Mouse (Mus musculus): ENCODE measurements around the gene Slc7a5. TPM values are rescaled to one million over a fixed set of nuclear protein-coding genes. Genes with fewer than 3 reads are reported as not detected.

Slc7a5 gene
- polyA plus RNA-seq, 1 experiment: 104 TPM

DNA sequence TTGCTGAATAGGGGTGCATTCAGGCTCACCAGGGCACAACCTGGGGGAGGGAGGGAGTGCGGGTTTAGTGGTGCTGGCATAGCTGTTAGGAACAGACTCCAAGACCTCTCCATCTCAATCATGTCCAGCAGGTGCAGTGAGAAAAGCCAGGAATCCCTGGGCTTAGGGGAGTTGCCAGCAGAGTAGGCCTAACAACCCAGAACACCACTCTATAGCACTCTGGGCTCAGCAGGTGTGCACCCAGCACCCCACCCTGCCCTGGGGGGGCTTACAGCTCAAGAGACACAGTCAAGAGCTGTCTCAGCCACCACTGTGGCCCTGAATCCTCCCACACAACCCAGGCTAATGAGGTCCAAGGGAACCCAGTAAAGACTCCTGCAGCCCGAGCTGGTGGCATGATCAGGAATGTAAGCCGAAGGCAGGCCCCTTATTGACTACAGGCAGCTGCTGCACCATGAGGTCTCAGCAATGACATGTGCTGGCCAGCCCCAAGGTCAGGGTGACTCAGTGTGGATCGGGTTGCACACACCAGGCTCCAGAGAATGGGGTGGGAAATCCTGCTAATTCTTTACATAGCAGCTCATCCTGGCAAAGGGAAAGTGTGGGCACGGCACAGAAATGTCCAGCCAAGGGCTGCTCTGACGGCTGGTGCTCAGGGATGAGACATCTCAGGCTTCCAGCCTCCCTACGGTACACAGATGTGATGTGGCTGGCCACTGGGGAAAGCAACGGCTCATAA lies 5.8 kb downstream of the Slc7a5 start:
- TF ChIP-seq CTCF (IDR thresholded peaks at IDR 0.05; ENCODE audit: control insufficient read depth, insufficient read depth, insufficient replicate concordance, low read depth, low read length): no peak
- no peak for TF ChIP-seq POLR2A (IDR thresholded peaks at IDR 0.05; ENCODE audit: control insufficient read depth, low read depth, low read length)
- no peak overlapping the region for H3K27ac ChIP-seq (ENCODE audit: control insufficient read depth, insufficient read depth, low read depth, low read length)
- peaks cover 24% of the 10 kb centered on the region for H3K4me1 ChIP-seq (ENCODE audit: control insufficient read depth, insufficient read depth, low read length)
- H3K36me3 ChIP-seq (ENCODE audit: control insufficient read depth, insufficient read depth, low read length): peaks cover 1% of the 10 kb centered on the region; the same call in 1 of the 2 replicates
- H3K27me3 ChIP-seq (ENCODE audit: control insufficient read depth, insufficient read depth, low read length): no peaks in the 10 kb centered on the region
- no peak overlapping the region for H3K4me3 ChIP-seq (ENCODE audit: control insufficient read depth, low read depth, low read length)

DNA sequence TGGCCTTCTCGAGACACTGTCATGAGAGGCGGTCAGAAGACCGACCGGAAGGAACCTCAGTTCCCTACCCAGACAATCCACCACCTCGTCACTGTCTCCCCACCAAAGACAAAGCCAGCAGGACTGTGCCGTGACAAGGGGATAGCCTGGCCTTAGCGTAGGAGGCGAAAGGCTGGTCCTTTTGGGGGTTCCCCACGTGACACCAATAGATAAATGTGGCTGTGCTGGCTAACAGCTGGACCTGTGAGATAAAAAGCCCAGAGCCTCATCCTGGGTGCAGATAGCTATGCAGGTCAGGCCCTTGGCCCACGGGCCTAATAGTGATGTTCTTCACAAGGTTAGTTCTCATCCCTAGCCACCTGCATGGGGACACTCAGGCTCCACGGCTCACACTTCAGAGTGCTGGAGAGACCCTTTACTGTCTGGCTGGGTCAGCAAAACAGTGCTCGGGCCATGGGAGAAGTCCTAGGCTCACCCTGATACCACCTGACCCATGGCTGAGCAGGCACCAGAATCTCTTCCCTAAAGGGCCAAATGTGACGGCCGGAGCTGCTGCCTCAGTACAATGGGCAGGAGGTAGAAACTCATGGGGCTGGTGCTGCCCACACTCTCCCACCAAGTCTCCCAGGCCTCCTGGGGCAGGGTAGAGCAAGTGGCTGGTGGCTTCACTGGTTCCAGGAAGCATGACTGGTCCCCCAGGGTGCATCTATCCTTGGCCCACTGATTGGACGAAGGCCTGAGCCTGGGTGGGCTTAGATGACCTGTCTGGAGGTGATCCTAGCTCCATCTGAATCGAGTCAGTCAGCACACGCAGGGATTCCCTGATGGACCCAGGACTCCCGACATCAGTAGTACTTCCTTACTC lies 8.1 kb downstream of the Slc7a5 start:
- Histone ChIP-seq H3K27me3 (ENCODE audit: control insufficient read depth, insufficient read depth, low read length) (no peaks in the 10 kb centered on the region), H3K36me3 (ENCODE audit: control insufficient read depth, insufficient read depth, low read length) (peaks cover 7% of the 10 kb centered on the region), H3K4me1 (ENCODE audit: control insufficient read depth, insufficient read depth, low read length) (peaks cover 18% of the 10 kb centered on the region), H3K27ac (ENCODE audit: control insufficient read depth, insufficient read depth, low read depth, low read length) (no peak overlapping the region), H3K4me3 (ENCODE audit: control insufficient read depth, low read depth, low read length) (no peak overlapping the region)
- TF ChIP-seq CTCF (IDR thresholded peaks at IDR 0.05; ENCODE audit: control insufficient read depth, insufficient read depth, insufficient replicate concordance, low read depth, low read length) (no peak), POLR2A (IDR thresholded peaks at IDR 0.05; ENCODE audit: control insufficient read depth, low read depth, low read length) (no peak)

- H3K4me3 ChIP-seq (ENCODE audit: control insufficient read depth, low read depth, low read length): no peak overlapping the region
- no peak for TF ChIP-seq CTCF (IDR thresholded peaks at IDR 0.05; ENCODE audit: control insufficient read depth, insufficient read depth, insufficient replicate concordance, low read depth, low read length)
- TF ChIP-seq POLR2A (IDR thresholded peaks at IDR 0.05; ENCODE audit: control insufficient read depth, low read depth, low read length): no peak
- no peaks in the 10 kb centered on the region for H3K27me3 ChIP-seq (ENCODE audit: control insufficient read depth, insufficient read depth, low read length)
- H3K36me3 ChIP-seq (ENCODE audit: control insufficient read depth, insufficient read depth, low read length): peaks cover 9% of the 10 kb centered on the region
- H3K27ac ChIP-seq (ENCODE audit: control insufficient read depth, insufficient read depth, low read depth, low read length): peak overlapping the region; percentile 46; the same call in 1 of the 2 replicates
- peaks cover 11% of the 10 kb centered on the region for H3K4me1 ChIP-seq (ENCODE audit: control insufficient read depth, insufficient read depth, low read length)
Observed at GRCm38 (mm10) chr8:121898401-121898931, 9.0 kb downstream of the Slc7a5 start.

GRCm38 (mm10) chr8:121897871-121898381 lies 9.6 kb downstream of the Slc7a5 start:
- Histone ChIP-seq H3K27ac (ENCODE audit: control insufficient read depth, insufficient read depth, low read depth, low read length) (no peak overlapping the region), H3K4me1 (ENCODE audit: control insufficient read depth, insufficient read depth, low read length) (peaks cover 14% of the 10 kb centered on the region), H3K36me3 (ENCODE audit: control insufficient read depth, insufficient read depth, low read length) (peaks cover 9% of the 10 kb centered on the region), H3K4me3 (ENCODE audit: control insufficient read depth, low read depth, low read length) (no peak overlapping the region), H3K27me3 (ENCODE audit: control insufficient read depth, insufficient read depth, low read length) (no peaks in the 10 kb centered on the region)
- no peak for TF ChIP-seq CTCF (IDR thresholded peaks at IDR 0.05; ENCODE audit: control insufficient read depth, insufficient read depth, insufficient replicate concordance, low read depth, low read length)
- TF ChIP-seq POLR2A (IDR thresholded peaks at IDR 0.05; ENCODE audit: control insufficient read depth, low read depth, low read length): no peak

- H3K27ac ChIP-seq (ENCODE audit: control insufficient read depth, insufficient read depth, low read depth, low read length): no peak overlapping the region
- TF ChIP-seq POLR2A (IDR thresholded peaks at IDR 0.05; ENCODE audit: control insufficient read depth, low read depth, low read length) (no peak), CTCF (IDR thresholded peaks at IDR 0.05; ENCODE audit: control insufficient read depth, insufficient read depth, insufficient replicate concordance, low read depth, low read length) (no peak)
Observed at GRCm38 (mm10) chr8:121897205-121897604, 10.3 kb downstream of the Slc7a5 start.

DNA sequence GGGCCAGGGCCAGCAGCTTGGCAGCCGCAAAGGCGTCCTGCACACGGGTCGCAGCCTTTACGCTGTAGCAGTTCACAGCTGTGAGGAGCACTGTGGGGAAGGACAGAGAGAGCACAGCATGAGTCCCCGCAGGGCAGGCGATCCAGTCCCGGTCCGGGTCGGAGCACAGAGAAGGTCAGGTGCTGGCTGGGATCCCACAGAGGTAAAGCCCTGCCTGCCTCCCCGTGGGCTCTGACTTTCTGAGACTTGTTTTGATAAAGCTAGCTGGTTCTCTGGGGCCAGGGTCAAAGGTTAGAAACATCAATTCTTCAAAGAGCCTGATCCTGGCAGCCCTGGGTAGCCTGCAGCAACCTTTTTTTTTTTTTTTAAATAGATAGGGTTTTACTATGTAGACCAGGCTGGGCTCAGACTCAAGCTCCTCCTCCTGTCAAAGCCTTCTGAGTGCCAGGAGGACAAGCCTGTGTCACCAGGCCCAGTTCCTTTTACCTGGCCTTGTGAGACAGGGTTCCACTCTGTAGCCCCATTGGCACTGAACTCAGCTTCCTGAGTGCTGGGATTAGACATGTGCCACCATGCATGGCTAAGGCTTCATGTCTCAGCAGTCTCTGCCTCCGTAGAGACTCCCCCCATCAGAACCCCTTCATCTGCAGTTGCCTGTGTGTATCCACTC lies 10.9 kb downstream of the Slc7a5 start:
- TF ChIP-seq CTCF (IDR thresholded peaks at IDR 0.05; ENCODE audit: control insufficient read depth, insufficient read depth, insufficient replicate concordance, low read depth, low read length) (no peak), POLR2A (IDR thresholded peaks at IDR 0.05; ENCODE audit: control insufficient read depth, low read depth, low read length) (no peak)
- Histone ChIP-seq H3K27ac (ENCODE audit: control insufficient read depth, insufficient read depth, low read depth, low read length) (no peak overlapping the region; the same call in 1 of the 2 replicates), H3K4me3 (ENCODE audit: control insufficient read depth, low read depth, low read length) (no peak overlapping the region), H3K27me3 (ENCODE audit: control insufficient read depth, insufficient read depth, low read length) (no peaks in the 10 kb centered on the region), H3K36me3 (ENCODE audit: control insufficient read depth, insufficient read depth, low read length) (peaks cover 9% of the 10 kb centered on the region), H3K4me1 (ENCODE audit: control insufficient read depth, insufficient read depth, low read length) (peaks cover 13% of the 10 kb centered on the region)

More at GRCm38 (mm10) chr8:121897205-121897604, 10.3 kb downstream of the Slc7a5 start:
- no peaks in the 10 kb centered on the region for H3K27me3 ChIP-seq (ENCODE audit: control insufficient read depth, insufficient read depth, low read length)
- peaks cover 9% of the 10 kb centered on the region for H3K36me3 ChIP-seq (ENCODE audit: control insufficient read depth, insufficient read depth, low read length)
- peaks cover 14% of the 10 kb centered on the region for H3K4me1 ChIP-seq (ENCODE audit: control insufficient read depth, insufficient read depth, low read length)
- H3K4me3 ChIP-seq (ENCODE audit: control insufficient read depth, low read depth, low read length): no peak overlapping the region

All from testis, adult 2 months (tissue).